Mouse (Mus musculus): Measurements from ENCODE around the gene Scel. TPM values are rescaled to one million over a fixed set of nuclear protein-coding genes. Genes with fewer than 3 reads are reported as not detected.

The Scel gene
- total RNA-seq, 2 experiments from 2014 or later, result 0.18 TPM; not detected in 1

GRCm38 (mm10) chr14:103571598-103572320 is 58.6 kb downstream of the Scel start:
- no peak for DNase-seq

- DNase-seq, result no peak
These were observed 62.7 kb downstream of the Scel start for GRCm38 (mm10) chr14:103575854-103576253.

GRCm38 (mm10) chr14:103577011-103577410 is 63.9 kb downstream of the Scel start:
- DNase-seq, result no peak

GRCm38 (mm10) chr14:103586662-103587061 is 73.5 kb downstream of the Scel start:
- no peak for DNase-seq

GRCm38 (mm10) chr14:103587208-103587900 is 74.2 kb downstream of the Scel start:
- no peak for DNase-seq

- peak; percentile 30 for DNase-seq
These were observed 76.7 kb downstream of the Scel start for GRCm38 (mm10) chr14:103589819-103590218.

DNA sequence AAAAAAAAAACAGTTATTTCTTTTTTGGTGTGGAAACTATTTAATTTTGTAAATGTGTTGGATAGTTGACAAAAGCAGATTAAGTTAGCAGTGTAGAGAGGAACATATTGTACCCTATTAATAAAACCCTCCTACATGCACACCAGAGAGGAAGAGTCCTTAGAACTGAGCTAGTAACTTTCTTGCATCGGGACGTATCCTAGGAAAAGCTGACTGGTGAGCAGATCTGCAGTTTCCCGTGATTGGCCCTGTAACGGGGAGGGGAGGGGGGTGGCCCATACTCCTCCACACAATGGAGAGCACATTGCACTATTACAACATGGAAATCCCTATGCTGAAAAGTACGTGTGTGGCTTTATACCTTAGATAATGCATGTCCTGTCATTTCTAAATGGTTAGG is 82.7 kb downstream of the Scel start:
- no peak for DNase-seq

- DNase-seq, result no peak
These were observed 94.9 kb downstream of the Scel start for GRCm38 (mm10) chr14:103608063-103608462.

DNA sequence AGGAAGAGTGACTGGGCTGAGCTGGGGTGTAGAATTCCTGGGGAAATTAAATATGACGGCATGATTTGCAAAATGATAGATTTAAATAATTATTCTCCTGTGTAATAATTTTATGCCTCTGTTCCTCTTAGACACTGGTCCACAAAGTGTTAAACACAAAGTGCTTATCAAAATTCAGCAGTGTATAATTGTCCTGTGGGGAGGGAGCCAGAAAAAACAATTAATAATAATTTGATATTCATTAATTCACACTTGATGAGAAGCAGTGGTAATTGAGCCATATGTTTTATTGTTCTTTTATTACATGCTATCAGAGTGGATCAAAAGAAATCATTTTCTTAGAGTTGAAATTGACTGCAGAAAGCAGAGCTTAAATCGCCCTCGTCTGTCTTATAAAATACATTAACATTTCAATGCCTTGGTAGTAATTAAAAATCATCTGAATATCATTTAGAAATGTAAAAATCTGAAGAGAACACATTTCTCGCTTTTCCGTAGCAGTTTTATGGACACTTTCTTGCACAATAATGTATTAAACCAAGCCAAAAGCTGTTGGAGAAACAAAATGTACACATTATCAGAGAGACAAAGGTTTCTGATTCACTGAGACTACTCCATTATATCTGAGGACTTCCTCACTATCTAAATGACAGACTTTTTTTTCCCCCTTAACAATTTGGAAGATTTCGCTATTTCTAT is 100.6 kb downstream of the Scel start:
- no peak for DNase-seq

- DNase-seq, result no peak
These were observed 101.1 kb downstream of the Scel start for GRCm38 (mm10) chr14:103614272-103614587.

- no peak for DNase-seq
These were observed 106.6 kb downstream of the Scel start for GRCm38 (mm10) chr14:103619756-103620155.

- no peak for DNase-seq
These were observed 108.1 kb downstream of the Scel start for GRCm38 (mm10) chr14:103621207-103621606.

DNA sequence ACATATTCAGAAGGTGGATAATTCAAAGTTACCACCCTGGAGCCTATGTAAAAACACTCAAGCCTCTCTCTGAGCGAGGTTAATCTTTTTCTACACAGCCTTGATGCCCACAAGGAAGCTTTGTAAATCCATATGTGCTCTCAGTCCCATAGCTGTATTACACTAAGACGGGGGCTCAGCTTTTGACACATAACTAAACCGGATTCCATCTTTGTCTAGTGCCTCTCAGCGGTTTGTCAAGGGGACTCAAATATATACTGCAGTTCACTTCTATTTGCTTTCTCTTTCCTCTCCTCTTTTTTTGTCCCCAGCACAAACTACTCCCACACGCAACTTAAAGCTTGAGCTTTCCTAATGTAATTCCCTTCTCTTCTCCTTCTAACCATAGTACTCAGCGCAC is 113.0 kb downstream of the Scel start:
- DNase-seq, result no peak

DNA sequence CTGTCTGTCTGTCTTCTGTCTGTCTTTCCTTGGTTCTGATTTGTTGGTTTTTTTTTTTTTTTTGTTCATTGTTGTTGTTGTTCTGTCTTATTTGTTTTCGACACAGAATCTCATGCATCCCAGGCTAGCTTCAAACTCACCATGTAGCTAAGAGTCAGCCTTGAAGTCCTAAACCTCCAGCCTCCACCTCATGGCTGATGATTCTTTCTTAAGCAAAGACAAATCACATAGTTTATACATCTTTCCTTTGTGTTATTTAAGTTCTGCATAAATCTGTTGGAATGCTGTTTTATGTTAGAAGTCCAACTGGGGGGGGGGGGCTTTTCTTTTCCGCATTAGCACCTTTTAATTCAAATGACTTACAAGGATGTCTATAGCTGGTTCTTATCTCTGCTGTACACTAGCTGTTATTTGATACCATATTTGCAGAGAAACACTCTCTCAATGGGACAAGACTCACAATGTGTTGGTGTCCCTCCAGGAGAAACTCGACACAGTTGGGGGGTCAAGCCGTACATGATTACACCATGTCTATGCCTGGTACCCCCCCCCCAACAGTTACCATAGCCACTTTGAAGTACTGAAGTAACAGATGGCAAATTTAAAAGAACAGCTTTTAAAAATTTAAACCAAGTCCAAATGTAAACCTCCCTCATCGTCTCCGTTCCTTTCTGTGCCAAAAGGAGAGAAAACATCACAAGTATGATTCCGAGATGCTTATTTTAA is 116.7 kb downstream of the Scel start:
- no peak for DNase-seq

GRCm38 (mm10) chr14:103630545-103630944 is 117.4 kb downstream of the Scel start:
- no peak for DNase-seq

- no peak for DNase-seq
These were observed 130.8 kb downstream of the Scel start for GRCm38 (mm10) chr14:103643933-103644332.

- no peak for DNase-seq
These were observed 134.8 kb downstream of the Scel start for GRCm38 (mm10) chr14:103647981-103648380.

GRCm38 (mm10) chr14:103648623-103649255 is 135.6 kb downstream of the Scel start:
- DNase-seq, result no peak

GRCm38 (mm10) chr14:103649302-103649701 is 136.2 kb downstream of the Scel start:
- DNase-seq, result no peak

GRCm38 (mm10) chr14:103649896-103650334 is 136.8 kb downstream of the Scel start, which contains the start of gene Slain1:
TSS of gene Slain1 (plus strand) at chr14:103650228.
- peak; percentile 40 for DNase-seq

DNA sequence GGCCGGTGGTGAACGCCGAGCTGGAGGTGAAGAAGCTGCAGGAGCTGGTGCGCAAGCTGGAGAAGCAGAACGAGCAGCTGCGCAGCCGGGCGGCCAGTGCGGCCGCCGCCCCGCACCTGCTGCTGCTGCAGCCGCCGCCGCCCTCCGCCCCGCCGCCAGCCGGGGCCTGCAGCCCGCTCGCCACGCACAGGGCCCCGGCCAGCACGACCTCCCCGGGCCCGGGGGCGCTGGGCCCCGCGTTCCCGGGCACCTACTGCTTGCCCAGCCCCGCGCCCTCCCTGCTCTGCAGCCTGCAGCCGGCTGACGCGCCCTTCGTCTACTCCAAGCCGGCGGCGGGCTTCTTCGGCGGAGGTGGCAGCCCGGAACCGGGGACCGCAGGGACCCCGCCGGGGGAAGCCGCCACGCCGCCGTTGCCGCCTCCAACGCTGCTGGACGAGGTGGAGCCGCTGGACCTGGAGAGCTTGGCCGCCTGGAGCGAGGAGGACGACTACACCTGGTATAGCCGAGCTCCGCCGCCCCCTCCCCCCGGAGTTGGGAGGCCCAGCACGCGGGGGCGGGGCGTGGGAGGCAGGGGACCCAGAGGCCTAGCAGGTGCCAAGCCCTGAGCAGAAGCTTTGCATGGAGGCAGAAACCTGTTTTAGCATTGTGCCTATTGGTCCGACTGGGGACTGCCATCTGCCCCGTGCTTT is 137.4 kb downstream of the Scel start:
- peak; percentile 27 for DNase-seq

DNA sequence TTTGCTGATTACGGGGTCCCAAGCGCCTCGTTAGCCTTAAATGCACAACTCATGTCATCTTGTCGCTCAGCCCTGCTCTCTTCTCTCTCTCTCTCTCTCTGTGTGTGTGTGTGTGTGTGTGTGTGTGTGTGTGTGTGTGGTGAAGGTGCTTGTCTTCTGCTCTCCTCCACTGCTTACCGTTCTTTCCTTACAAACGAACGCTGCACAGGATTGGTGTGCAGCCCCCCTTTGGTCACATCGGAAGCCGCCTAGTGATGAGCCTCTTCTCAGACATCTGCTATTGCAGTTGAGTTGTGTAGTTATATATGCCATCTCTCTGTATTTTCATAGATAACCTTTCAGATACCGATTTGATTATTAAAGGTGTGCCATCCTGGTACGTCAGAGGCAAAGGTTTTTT is 138.0 kb downstream of the Scel start:
- no peak for DNase-seq
